Mouse (Mus musculus) liver, adult 2 months (tissue): ENCODE data around the gene Ssu72.

ENCODE experiments used
- CTCF ChIP-seq: fragments of 200-500 bp; IDR thresholded peaks from 2 replicates; pipeline ENCODE4 v1.5.1; 2011; ENCODE audit warnings: low read depth, low read length, control low read depth
- POLR2A ChIP-seq: fragments of 200-500 bp; IDR thresholded peaks from 2 replicates; pipeline ENCODE4 v1.6.1; 2011; ENCODE audit warnings: low read length, control low read depth; ENCODE audit not compliant: insufficient read depth; ENCODE audit errors: extremely low read depth

- TF ChIP-seq CTCF: no peak; the same call in 1 of the 2 replicates
- TF ChIP-seq POLR2A: no peak
Observed at GRCm38 (mm10) chr4:155675991-155676390, 28.6 kb upstream of the Ssu72 start.
